Mouse (Mus musculus): ENCODE data around the gene Tbxas1. TPM values are rescaled to one million over a fixed set of nuclear protein-coding genes. Genes with fewer than 3 reads are reported as not detected.

The Tbxas1 gene
- 10 to 100 TPM; 37.7 to 49.0 TPM for total RNA-seq (2023)

GRCm38 (mm10) chr6:38875258-38876070, at the start of gene Tbxas1:
Tbxas1 (plus strand) TSS chr6:38875404.

GRCm38 (mm10) chr6:38876071-38876911, 1.1 kb downstream of the Tbxas1 start, which contains the start of gene Hipk2:
Hipk2 (minus strand) TSS chr6:38876165.

GRCm38 (mm10) chr6:39117584-39118455, 242.6 kb downstream of the Tbxas1 start, which contains the start of gene Parp12:
Parp12 (minus strand) TSS chr6:39118349.

Other genes starting within 250 kb of the Tbxas1 start
- gene Klrg2, start 238.2 kb upstream of the Tbxas1 start, total RNA-seq (2023): under 1 TPM in 1 of 2 experiments, not detected in 1; 0.11 TPM
- not detected for gene Clec2l, start 212.3 kb upstream of the Tbxas1 start, total RNA-seq (2023)
- 10 to 100 TPM; 75.6 to 83.9 TPM for gene Hipk2, start 761 bp downstream of the Tbxas1 start, total RNA-seq (2023)
- 1 to 10 TPM; 7.1 to 9.1 TPM for gene Parp12, start 242.9 kb downstream of the Tbxas1 start, total RNA-seq (2023)

All from neutrophil, adult 83 days (primary cell).